Mouse (Mus musculus) neural tube, embryonic 14.5 days (tissue): ENCODE results near the gene Iqsec3. TPM values are rescaled to one million over a fixed set of nuclear protein-coding genes. Genes with fewer than 3 reads are reported as not detected.

Source experiments
- ATAC-seq: fragments of 200-750 bp; cut with Nextera tagmentation; 2 replicates; pipeline ENCODE4 v1.8.0; 2017; ENCODE audit warnings: low read depth, mild to moderate bottlenecking, moderate TSS enrichment, moderate library complexity
- H3K27ac ChIP-seq: fragments of 300-500 bp; sonication (generic); 2 replicates; pipeline ENCODE4 v1.5.1; 2014; ENCODE audit warnings: low read depth, mild to moderate bottlenecking, control low read depth, low read length, moderate library complexity, mixed read lengths
- H3K27me3 ChIP-seq: fragments of 300-500 bp; sonication (generic); 2 replicates; pipeline ENCODE4 v1.6.1; 2014; ENCODE audit warnings: low read length; ENCODE audit not compliant: control insufficient read depth, insufficient read depth
- H3K36me3 ChIP-seq: fragments of 300-500 bp; sonication (generic); 2 replicates; pipeline ENCODE4 v1.6.1; 2014; ENCODE audit warnings: low read length, mixed read lengths; ENCODE audit not compliant: control insufficient read depth, insufficient read depth
- H3K4me1 ChIP-seq: fragments of 300-500 bp; sonication (generic); 2 replicates; pipeline ENCODE4 v1.6.1; 2014; ENCODE audit warnings: low read length; ENCODE audit not compliant: control insufficient read depth, insufficient read depth
- H3K4me2 ChIP-seq: fragments of 300-500 bp; sonication (generic); 2 replicates; pipeline ENCODE4 v1.6.1; 2014; ENCODE audit warnings: mild to moderate bottlenecking, low read depth, low read length, control low read depth
- H3K4me3 ChIP-seq: fragments of 300-500 bp; sonication (generic); 2 replicates; pipeline ENCODE4 v1.5.1; 2014; ENCODE audit warnings: low read depth, low read length, control low read depth, mixed read lengths
- H3K9ac ChIP-seq: fragments of 300-500 bp; sonication (generic); replicated peaks from 2 replicates; pipeline ENCODE4 v1.6.1; 2014; ENCODE audit warnings: low read depth, mild to moderate bottlenecking, control low read depth, low read length, mixed read lengths
- H3K9me3 ChIP-seq: fragments of 300-500 bp; sonication (generic); 2 replicates; pipeline ENCODE4 v1.6.1; 2016; ENCODE audit warnings: low read length; ENCODE audit not compliant: control insufficient read depth
- WGBS: fragments of 180-500 bp; shearing (Covaris S2); extraction: QIAGEN DNeasy Blood & Tissue Kit; methylation state at CpG from one replicate; pipeline ENCODE4 v1.1.7; 2014; 5-methylcytosine and 5-hydroxymethylcytosine counted together
- polyA plus RNA-seq: library from polyadenylated mRNA; unstranded; fragments of >200 nt; fragmentation: Nextera tagmentation; extraction: Ambion mirVana; gene quantifications from 2 replicates; pipeline ENCODE4 v1.2.1, GENCODE M21; 2014

The Iqsec3 gene
- polyA plus RNA-seq, 1 experiment from 2014 or later, result 22.8 TPM

GRCm38 (mm10) chr6:121462628-121463340, 10.7 kb downstream of the Iqsec3 start:
- Histone ChIP-seq H3K4me1 (peaks cover 19% of the 10 kb centered on the region), H3K27me3 (no peaks in the 10 kb centered on the region), H3K9ac (no peak overlapping the region), H3K9me3 (no peaks in the 10 kb centered on the region), H3K4me3 (no peak overlapping the region), H3K4me2 (peak overlapping the region; percentile 33; the same call in 1 of the 2 replicates), H3K36me3 (no peaks in the 10 kb centered on the region), H3K27ac (no peak overlapping the region)
- ATAC-seq, result peak; percentile 35
- 9% methylated on average over 28 of the region's 28 CpGs for WGBS

- peak; percentile 6; the same call in 1 of the 2 replicates for ATAC-seq
- 45% methylated on average over 8 of the region's 8 CpGs for WGBS
- Histone ChIP-seq H3K4me2 (no peak overlapping the region), H3K9ac (no peak overlapping the region), H3K27me3 (no peaks in the 10 kb centered on the region), H3K4me1 (peaks cover 40% of the 10 kb centered on the region), H3K4me3 (no peak overlapping the region), H3K27ac (peak overlapping the region; percentile 72), H3K36me3 (no peaks in the 10 kb centered on the region), H3K9me3 (no peaks in the 10 kb centered on the region)
Measured at GRCm38 (mm10) chr6:121457381-121457780, 16.1 kb downstream of the Iqsec3 start.

GRCm38 (mm10) chr6:121456651-121457050, 16.8 kb downstream of the Iqsec3 start:
- no peak overlapping the region for H3K4me3 ChIP-seq
- no peaks in the 10 kb centered on the region for H3K36me3 ChIP-seq
- peaks cover 40% of the 10 kb centered on the region for H3K4me1 ChIP-seq
- H3K27me3 ChIP-seq, result no peaks in the 10 kb centered on the region
- 0 out of 2 replicates have a peak overlapping the region, but pooled peaks have one; percentile 5 for H3K27ac ChIP-seq
- WGBS, result 70% methylated on average over 3 of the region's 3 CpGs
- H3K9ac ChIP-seq, result no peak overlapping the region
- H3K4me2 ChIP-seq, result no peak overlapping the region
- no peak for ATAC-seq
- H3K9me3 ChIP-seq, result no peaks in the 10 kb centered on the region

GRCm38 (mm10) chr6:121454549-121455494, 18.7 kb downstream of the Iqsec3 start:
- ATAC-seq, result peak; percentile 61
- Histone ChIP-seq H3K27me3 (no peaks in the 10 kb centered on the region), H3K9me3 (no peaks in the 10 kb centered on the region), H3K36me3 (no peaks in the 10 kb centered on the region), H3K4me1 (peaks cover 40% of the 10 kb centered on the region), H3K4me2 (no peak overlapping the region), H3K9ac (no peak overlapping the region), H3K4me3 (no peak overlapping the region), H3K27ac (peak overlapping the region; percentile 76)
- 35% methylated on average over 12 of the region's 12 CpGs for WGBS

- Histone ChIP-seq H3K9me3 (no peaks in the 10 kb centered on the region), H3K27ac (no peak overlapping the region), H3K4me2 (no peak overlapping the region), H3K36me3 (no peaks in the 10 kb centered on the region), H3K9ac (no peak overlapping the region), H3K27me3 (no peaks in the 10 kb centered on the region), H3K4me1 (peaks cover 32% of the 10 kb centered on the region), H3K4me3 (no peak overlapping the region)
- 42% methylated on average over 7 of the region's 7 CpGs for WGBS
- no peak for ATAC-seq
Measured at GRCm38 (mm10) chr6:121453776-121454175, 19.7 kb downstream of the Iqsec3 start.

- 88% methylated on average over 3 of the region's 3 CpGs for WGBS
- H3K9me3 ChIP-seq, result no peaks in the 10 kb centered on the region
- H3K4me3 ChIP-seq, result no peak overlapping the region
- peaks cover 16% of the 10 kb centered on the region for H3K4me1 ChIP-seq
- no peaks in the 10 kb centered on the region for H3K36me3 ChIP-seq
- no peak overlapping the region for H3K9ac ChIP-seq
- H3K27ac ChIP-seq, result no peak overlapping the region
- ATAC-seq, result no peak
- H3K27me3 ChIP-seq, result no peaks in the 10 kb centered on the region
- no peak overlapping the region for H3K4me2 ChIP-seq
Measured at GRCm38 (mm10) chr6:121451703-121452102, 21.8 kb downstream of the Iqsec3 start.

- no peaks in the 10 kb centered on the region for H3K27me3 ChIP-seq
- no peaks in the 10 kb centered on the region for H3K4me1 ChIP-seq
- H3K36me3 ChIP-seq, result no peaks in the 10 kb centered on the region
- no peak overlapping the region for H3K4me3 ChIP-seq
- no peak for ATAC-seq
- no peak overlapping the region for H3K9ac ChIP-seq
- H3K9me3 ChIP-seq, result no peaks in the 10 kb centered on the region
- H3K4me2 ChIP-seq, result no peak overlapping the region
- WGBS, result 7% methylated on average over 5 of the region's 5 CpGs
- H3K27ac ChIP-seq, result no peak overlapping the region
Measured at GRCm38 (mm10) chr6:121440696-121441220, 32.7 kb downstream of the Iqsec3 start.

GRCm38 (mm10) chr6:121424830-121425229, 48.6 kb downstream of the Iqsec3 start:
- Histone ChIP-seq H3K9ac (no peak overlapping the region), H3K9me3 (no peaks in the 10 kb centered on the region), H3K4me1 (no peaks in the 10 kb centered on the region), H3K36me3 (no peaks in the 10 kb centered on the region), H3K4me2 (no peak overlapping the region), H3K27ac (no peak overlapping the region), H3K4me3 (no peak overlapping the region), H3K27me3 (no peaks in the 10 kb centered on the region)
- ATAC-seq, result no peak
- 50% methylated on average over 6 of the region's 6 CpGs for WGBS
